In genomic region chr2:32586871-32587351, GRCm38 (mm10) we compare ENCODE assay signal across 8 mouse cellular contexts. TPM values are rescaled to one million over a fixed set of nuclear protein-coding genes. Genes with fewer than 3 reads are reported as not detected.
DNase-seq lines count a peak whose midpoint lies in the region; ATAC-seq and TF ChIP-seq lines count a peak whose summit lies in the region.

St6galnac4 (plus strand) TSS chr2:32587095.

- H3K4me1 ChIP-seq in embryonic facial prominence, embryonic 13.5 days = peaks cover 34% of the 10 kb centered on the region
- H3K4me1 ChIP-seq in kidney, adult 2 months (ENCODE audit: control insufficient read depth, insufficient read depth, low read length) = no peaks in the 10 kb centered on the region
- peaks cover 40% of the 10 kb centered on the region for H3K4me1 ChIP-seq in limb, embryonic 13.5 days
- H3K4me1 ChIP-seq in midbrain, embryonic 15.5 days = peaks cover 33% of the 10 kb centered on the region
- peaks cover 12% of the 10 kb centered on the region for H3K4me1 ChIP-seq in spleen, adult 2 months (ENCODE audit: control insufficient read depth, insufficient read depth, insufficient read length)

- peak within 1 kb of the TSS; percentile 75 for H3K4me2 ChIP-seq in embryonic facial prominence, embryonic 13.5 days
- H3K4me2 ChIP-seq in limb, embryonic 13.5 days (replicated peaks) = peak within 1 kb of the TSS; percentile 81
- H3K4me2 ChIP-seq in midbrain, embryonic 15.5 days = peak within 1 kb of the TSS; percentile 57

- peak within 1 kb of the TSS; percentile 67 for H3K4me3 ChIP-seq in embryonic facial prominence, embryonic 13.5 days
- H3K4me3 ChIP-seq in kidney, adult 2 months (ENCODE audit: insufficient read depth, low read depth, low read length) = peak within 1 kb of the TSS; percentile 71
- peak within 1 kb of the TSS; percentile 62 for H3K4me3 ChIP-seq in limb, embryonic 13.5 days
- peak within 1 kb of the TSS; percentile 52 for H3K4me3 ChIP-seq in midbrain, embryonic 15.5 days
- H3K4me3 ChIP-seq in spleen, adult 2 months (ENCODE audit: extremely low read depth, insufficient read depth, insufficient read length) = peak within 1 kb of the TSS; percentile 86

- DNase-seq in 416B (ENCODE audit: low read depth) = peak; percentile 97
- DNase-seq in adrenal gland, postnatal 4 days (ENCODE audit: low spot score in 2 of 2) = peak; percentile 72 to 81
- DNase-seq in heart, adult 18-20 months = peak; percentile 91 to 95
- DNase-seq in kidney, adult 2 months = peak; percentile 92
- peak; percentile 85 to 89 for DNase-seq in spleen, adult 2 months (ENCODE audit: low read depth in 1 of 2, low spot score in 2 of 2)

- peak; percentile 86 for ATAC-seq in embryonic facial prominence, embryonic 13.5 days (ENCODE audit: insufficient number of reproducible peaks, insufficient read depth, low FRiP score, low TSS enrichment, low read depth)
- peak; percentile 86 for ATAC-seq in limb, embryonic 13.5 days (ENCODE audit: low FRiP score, low read depth)
- peak; percentile 76 for ATAC-seq in midbrain, embryonic 15.5 days (replicated peaks)

- peaks cover 13% of the 10 kb centered on the region for H3K36me3 ChIP-seq in embryonic facial prominence, embryonic 13.5 days
- no peaks in the 10 kb centered on the region for H3K36me3 ChIP-seq in kidney, adult 2 months (ENCODE audit: control insufficient read depth, insufficient read depth, low read length)
- H3K36me3 ChIP-seq in limb, embryonic 13.5 days = peaks cover 13% of the 10 kb centered on the region; the same call in 1 of the 2 replicates
- no peaks in the 10 kb centered on the region for H3K36me3 ChIP-seq in midbrain, embryonic 15.5 days (replicated peaks)
- peaks cover 10% of the 10 kb centered on the region for H3K36me3 ChIP-seq in spleen, adult 2 months (ENCODE audit: control insufficient read depth, insufficient read depth, low read length)

- peaks cover 7% of the 10 kb centered on the region for H3K27me3 ChIP-seq in embryonic facial prominence, embryonic 13.5 days
- H3K27me3 ChIP-seq in kidney, adult 2 months (replicated peaks; ENCODE audit: control insufficient read depth, insufficient read depth, low read length) = no peaks in the 10 kb centered on the region
- peaks cover 12% of the 10 kb centered on the region for H3K27me3 ChIP-seq in limb, embryonic 13.5 days
- no peaks in the 10 kb centered on the region for H3K27me3 ChIP-seq in midbrain, embryonic 15.5 days (replicated peaks)
- H3K27me3 ChIP-seq in spleen, adult 2 months (ENCODE audit: control insufficient read depth, insufficient read depth, low read length) = peaks cover 1% of the 10 kb centered on the region; the same call in 1 of the 2 replicates

- peak within 1 kb of the TSS; percentile 44 for H3K27ac ChIP-seq in embryonic facial prominence, embryonic 13.5 days
- H3K27ac ChIP-seq in kidney, adult 2 months (ENCODE audit: insufficient read depth, low read depth, low read length) = peak within 1 kb of the TSS; percentile 76
- H3K27ac ChIP-seq in limb, embryonic 13.5 days = no peak within 1 kb of the TSS
- peak within 1 kb of the TSS; percentile 48 for H3K27ac ChIP-seq in midbrain, embryonic 15.5 days
- peak within 1 kb of the TSS; percentile 85 for H3K27ac ChIP-seq in spleen, adult 2 months (ENCODE audit: insufficient read depth, low read length)

- no peak for TF ChIP-seq POLR2A in kidney, adult 2 months (IDR thresholded peaks at IDR 0.05; ENCODE audit: low read depth, low read length)
- peak; percentile 27; the same call in 1 of the 2 replicates for TF ChIP-seq POLR2A in spleen, adult 2 months (IDR thresholded peaks at IDR 0.05; ENCODE audit: low read depth, low read length)

- WGBS in embryonic facial prominence, embryonic 13.5 days = under 1% methylated on average over 38 of the region's 38 CpGs
- 2% methylated on average over 38 of the region's 38 CpGs for WGBS in kidney, adult 2 months
- WGBS in limb, embryonic 13.5 days = 1% methylated on average over 38 of the region's 38 CpGs
- WGBS in midbrain, embryonic 15.5 days = under 1% methylated on average over 37 of the region's 38 CpGs
- WGBS in spleen, adult 2 months = under 1% methylated on average over 38 of the region's 38 CpGs

- peak within 1 kb of the TSS; percentile 77 for H3K9ac ChIP-seq in embryonic facial prominence, embryonic 13.5 days
- H3K9ac ChIP-seq in limb, embryonic 13.5 days = peak within 1 kb of the TSS; percentile 72
- peak within 1 kb of the TSS; percentile 59 for H3K9ac ChIP-seq in midbrain, embryonic 15.5 days

- 0 out of 2 replicates have a peak, but pooled peaks have one; percentile 15 for TF ChIP-seq CTCF in kidney, adult 2 months (conservative IDR thresholded peaks at IDR 0.05; ENCODE audit: insufficient read depth, insufficient read length, low read depth, low read length)
- TF ChIP-seq CTCF in spleen, adult 2 months (IDR thresholded peaks at IDR 0.05; ENCODE audit: extremely low read depth, insufficient read depth, insufficient read length, insufficient replicate concordance) = peak; percentile 30; the same call in 1 of the 2 replicates

- no peaks in the 10 kb centered on the region for H3K9me3 ChIP-seq in embryonic facial prominence, embryonic 13.5 days
- no peaks in the 10 kb centered on the region for H3K9me3 ChIP-seq in limb, embryonic 13.5 days
- H3K9me3 ChIP-seq in midbrain, embryonic 15.5 days = no peaks in the 10 kb centered on the region

RNA-seq across cellular contexts. Expression of gene St6galnac4, which starts in this region (rescaled TPM):
- total RNA-seq in adrenal gland, postnatal 4 days (2021) = 10 to 100 TPM; 16.4 to 19.4 TPM
- 33.1 and 34.7 TPM in 2 replicates for polyA plus RNA-seq in embryonic facial prominence, embryonic 13.5 days (2015; fragmentation: Nextera tagmentation; extraction: Ambion mirVana)
- 10 to 100 TPM; 14.7 to 16.1 TPM for total RNA-seq in heart, adult 18-20 months (2021)
- polyA plus RNA-seq in kidney, adult 2 months (2012; rRNA removed) = 7.0 and 7.2 TPM in 2 replicates
- 37.2 and 39.5 TPM in 2 replicates for polyA plus RNA-seq in limb, embryonic 13.5 days (2015; fragmentation: Nextera tagmentation; extraction: Ambion mirVana)
- polyA plus RNA-seq in midbrain, embryonic 15.5 days (2015; fragmentation: Nextera tagmentation; extraction: Ambion mirVana) = 33.3 and 36.5 TPM in 2 replicates
- polyA plus RNA-seq in spleen, adult 2 months (2012; rRNA removed) = 34.2 and 40.4 TPM in 2 replicates
